Mouse (Mus musculus) liver, embryonic 14.5 days (tissue): ENCODE measurements around the gene Nppc. TPM values are rescaled to one million over a fixed set of nuclear protein-coding genes. Genes with fewer than 3 reads are reported as not detected.

Experiments used
- ATAC-seq: fragments of 200-750 bp; cut with Nextera tagmentation; 2 replicates; pipeline ENCODE4 v1.8.0; 2017; ENCODE audit warnings: moderate number of reproducible peaks, mild to moderate bottlenecking, moderate library complexity; ENCODE audit not compliant: insufficient read depth
- DNase-seq, 3 experiments: peaks; one replicate each; pipeline ENCODE4 v3.0.0-alpha.2; 2012 to 2013; ENCODE audit warnings: low read depth in 3 of 3, low spot score in 3 of 3
- H3K27ac ChIP-seq: fragments of 300-500 bp; sonication (generic); 2 replicates; pipeline ENCODE4 v1.5.1; 2014; ENCODE audit warnings: moderate library complexity, mild to moderate bottlenecking, control low read depth, inconsistent platforms
- H3K27me3 ChIP-seq: fragments of 300-500 bp; sonication (generic); 2 replicates; pipeline ENCODE4 v1.6.1; 2014; ENCODE audit warnings: mild to moderate bottlenecking, low read length, moderate library complexity; ENCODE audit not compliant: control insufficient read depth, insufficient read depth
- H3K36me3 ChIP-seq: fragments of 300-500 bp; sonication (generic); replicated peaks from 2 replicates; pipeline ENCODE4 v1.6.1; 2014; ENCODE audit warnings: low read depth; ENCODE audit not compliant: control insufficient read depth, insufficient read depth
- H3K4me1 ChIP-seq, 2 experiments: fragments of 200-500 bp in 1 of 2; fragments of 300-500 bp in 1 of 2; sonication (generic) in 1 of 2; replicated peaks; 2 replicates each; pipeline ENCODE4 v1.6.1; 2012 to 2014; ENCODE audit warnings: antibody characterized with exemption in 1 of 2, inconsistent platforms in 1 of 2, low read length in 1 of 2; ENCODE audit not compliant: control insufficient read depth in 2 of 2, insufficient read depth in 2 of 2
- H3K4me2 ChIP-seq: fragments of 300-500 bp; sonication (generic); 2 replicates; pipeline ENCODE4 v1.6.1; 2014; ENCODE audit warnings: low read depth, mild to moderate bottlenecking, control low read depth, moderate library complexity
- H3K4me3 ChIP-seq, 2 experiments: fragments of 200-500 bp in 1 of 2; fragments of 300-500 bp in 1 of 2; sonication (generic) in 1 of 2; 2 replicates each; pipeline ENCODE4 v1.5.1; 2012 to 2014; ENCODE audit warnings: low read depth in 2 of 2, low read length in 2 of 2, mild to moderate bottlenecking in 2 of 2, control low read depth in 1 of 2, inconsistent platforms in 1 of 2, moderate library complexity in 1 of 2; ENCODE audit not compliant: insufficient read depth in 1 of 2
- H3K9ac ChIP-seq: fragments of 300-500 bp; sonication (generic); replicated peaks from 2 replicates; pipeline ENCODE4 v1.6.1; 2014; ENCODE audit warnings: mild to moderate bottlenecking, control low read depth, moderate library complexity
- H3K9me3 ChIP-seq: fragments of 300-500 bp; sonication (generic); 2 replicates; pipeline ENCODE4 v1.6.1; 2016; ENCODE audit warnings: low read length, mixed read lengths; ENCODE audit not compliant: control insufficient read depth
- CTCF ChIP-seq: IDR thresholded peaks from 2 replicates; pipeline ENCODE4 v1.5.1; 2016; ENCODE audit warnings: antibody characterized with exemption, low read depth, control low read depth
- EP300 ChIP-seq: IDR thresholded peaks from 2 replicates; pipeline ENCODE4 v1.6.1; 2016; ENCODE audit warnings: antibody characterized with exemption, low read depth
- WGBS: fragments of 180-500 bp; shearing (Covaris S2); extraction: QIAGEN DNeasy Blood & Tissue Kit; methylation state at CpG from one replicate; pipeline ENCODE4 v1.1.7; 2014; ENCODE audit not compliant: insufficient replicate concordance; 5-methylcytosine and 5-hydroxymethylcytosine counted together
- polyA plus RNA-seq, 2 experiments: library from polyadenylated mRNA; depleted of rRNA in 1 of 2; stranded (reverse) in 1 of 2; unstranded in 1 of 2; fragments of >200 nt; fragmentation: Nextera tagmentation in 1 of 2; extraction: Ambion mirVana in 1 of 2; gene quantifications; 2 replicates each; pipeline versions ENCODE4 v1.2.1 to v1.2.3; 2012 to 2014

Gene Nppc
- polyA plus RNA-seq, 2 experiments = 0.04 TPM; not detected in 1

- no peaks in the 10 kb centered on the region for H3K4me1 ChIP-seq
- WGBS = 71% methylated on average over 10 of the region's 10 CpGs
- no peaks in the 10 kb centered on the region for H3K27me3 ChIP-seq
- H3K36me3 ChIP-seq = no peaks in the 10 kb centered on the region
- ATAC-seq = no peak
- TF ChIP-seq CTCF (no peak), EP300 (no peak)
- H3K4me3 ChIP-seq = no peak overlapping the region
- DNase-seq = no peak
- H3K27ac ChIP-seq = no peak overlapping the region
- H3K4me2 ChIP-seq = no peak overlapping the region
- H3K9me3 ChIP-seq = no peaks in the 10 kb centered on the region
- no peak overlapping the region for H3K9ac ChIP-seq
Measured at GRCm38 (mm10) chr1:86678667-86679066, 8.3 kb upstream of the Nppc start.

- H3K27me3 ChIP-seq = no peaks in the 10 kb centered on the region
- H3K4me1 ChIP-seq = no peaks in the 10 kb centered on the region
- 69% methylated on average over 3 of the region's 3 CpGs for WGBS
- no peaks in the 10 kb centered on the region for H3K36me3 ChIP-seq
- H3K27ac ChIP-seq = no peak overlapping the region
- ATAC-seq (no peak), DNase-seq (no peak)
- no peak overlapping the region for H3K4me2 ChIP-seq
- H3K9ac ChIP-seq = no peak overlapping the region
- no peak overlapping the region for H3K4me3 ChIP-seq
- H3K9me3 ChIP-seq = no peaks in the 10 kb centered on the region
- TF ChIP-seq CTCF (no peak), EP300 (no peak)
Measured at GRCm38 (mm10) chr1:86677624-86678023, 7.3 kb upstream of the Nppc start.

- H3K4me3 ChIP-seq = no peak overlapping the region
- ATAC-seq (no peak), DNase-seq (no peak)
- H3K4me2 ChIP-seq = no peak overlapping the region
- no peaks in the 10 kb centered on the region for H3K36me3 ChIP-seq
- H3K27me3 ChIP-seq = peaks cover 13% of the 10 kb centered on the region
- H3K9me3 ChIP-seq = no peaks in the 10 kb centered on the region
- no peak overlapping the region for H3K27ac ChIP-seq
- TF ChIP-seq EP300 = no peak
- no peak for TF ChIP-seq CTCF
- H3K4me1 ChIP-seq = no peaks in the 10 kb centered on the region
- WGBS = 73% methylated on average over 12 of the region's 12 CpGs
- no peak overlapping the region for H3K9ac ChIP-seq
Measured at GRCm38 (mm10) chr1:86675126-86675525, 4.8 kb upstream of the Nppc start.

GRCm38 (mm10) chr1:86674385-86674784 is 4.0 kb upstream of the Nppc start:
- no peak for ATAC-seq
- Histone ChIP-seq H3K4me2 (no peak overlapping the region), H3K27me3 (peaks cover 21% of the 10 kb centered on the region), H3K4me1 (0 out of 4 replicates have a peak, but pooled peaks cover 0 to 2% of the 10 kb centered on the region in 2 experiments), H3K9me3 (no peaks in the 10 kb centered on the region), H3K27ac (no peak overlapping the region), H3K9ac (no peak overlapping the region), H3K36me3 (no peaks in the 10 kb centered on the region), H3K4me3 (no peak overlapping the region)
- WGBS = 50% methylated on average over 9 of the region's 9 CpGs
- DNase-seq = no peak
- TF ChIP-seq EP300 (no peak), CTCF (no peak)

GRCm38 (mm10) chr1:86669552-86670273 is 658 bp downstream of the Nppc start:
- peaks cover 31% of the 10 kb centered on the region for H3K27me3 ChIP-seq
- ATAC-seq = no peak
- 1% methylated on average over 44 of the region's 44 CpGs for WGBS

More at GRCm38 (mm10) chr1:86669552-86670273, 658 bp downstream of the Nppc start:
- H3K9me3 ChIP-seq = no peaks in the 10 kb centered on the region
- no peak overlapping the region for H3K9ac ChIP-seq
- no peak overlapping the region for H3K27ac ChIP-seq
- peak; percentile 82 for TF ChIP-seq CTCF
- TF ChIP-seq EP300 = no peak
- peak overlapping the region; percentile 68 for H3K4me2 ChIP-seq
- 0 out of 4 replicates have a peak, but pooled peaks cover 0 to 2% of the 10 kb centered on the region in 2 experiments for H3K4me1 ChIP-seq
- peak in 2 of 3 experiments; percentile 14 to 24 for DNase-seq
- no peaks in the 10 kb centered on the region for H3K36me3 ChIP-seq
- H3K4me3 ChIP-seq = peak overlapping the region; percentile 32 to 43; a peak in 3 of 4 replicates
